Mouse (Mus musculus): ENCODE measurements at regions not wholly inside any gene's neighbourhood (a gene's known extent, or its start where the extent isn't known, plus 50 kb on each side); places are given as distances from the start of the nearest gene placed in this dataset.

DNA sequence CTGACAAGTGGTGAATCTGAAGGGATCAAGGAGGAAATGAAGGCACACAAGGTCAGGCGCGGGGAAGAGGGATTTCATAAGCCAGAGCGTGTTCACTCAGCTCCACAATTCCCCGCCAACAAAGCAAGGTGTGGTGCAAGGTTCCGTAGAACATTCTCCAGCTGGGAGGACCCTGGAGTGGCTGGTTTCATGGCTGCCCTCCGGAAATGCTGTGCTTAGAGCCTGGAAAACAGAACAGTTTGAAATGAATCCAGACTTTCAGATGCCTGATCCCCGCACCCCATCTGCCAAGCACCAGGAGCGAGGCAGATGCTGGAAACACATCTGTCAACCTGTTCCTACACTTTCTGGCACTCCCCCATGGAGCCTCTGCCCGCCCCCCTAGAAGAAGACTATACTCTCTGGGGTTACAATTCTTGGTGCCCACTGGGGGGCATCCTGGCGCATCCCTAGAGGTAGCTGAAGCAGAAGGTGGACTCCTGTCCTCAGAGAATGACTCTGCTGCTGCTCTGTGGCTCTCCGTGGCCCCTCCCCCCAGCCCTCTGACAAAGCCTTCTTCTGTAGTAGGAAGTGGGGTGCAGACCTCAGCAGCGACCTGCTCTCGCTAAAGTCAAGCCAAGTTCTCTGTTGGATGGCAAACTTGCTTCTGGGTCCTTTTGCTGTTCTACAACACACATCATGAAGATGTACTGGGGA is 54.5 kb upstream of the Mafb start:
- no peak for DNase-seq (ENCODE audit: low spot score in 2 of 2)

DNA sequence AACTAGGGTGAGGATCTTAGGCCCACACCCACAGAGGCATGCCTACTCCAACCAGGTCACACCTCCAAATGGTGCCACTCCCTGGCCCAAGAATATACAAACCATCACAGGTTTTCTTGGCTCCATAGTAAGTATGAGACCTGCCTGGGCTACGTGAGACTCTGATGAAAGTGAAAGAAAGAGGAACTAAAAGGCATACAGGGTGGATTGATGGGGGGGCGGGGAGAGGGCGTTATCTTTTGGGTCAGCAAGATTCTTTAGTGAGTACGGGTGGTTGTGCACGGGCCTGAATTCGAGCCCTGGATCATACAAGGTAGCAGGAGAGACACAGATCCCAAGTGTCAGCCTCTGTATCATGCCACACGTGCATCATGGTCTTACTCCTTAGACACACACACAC is 57.6 kb upstream of the Mafb start:
- DNase-seq (ENCODE audit: low spot score in 2 of 2) = no peak

DNA sequence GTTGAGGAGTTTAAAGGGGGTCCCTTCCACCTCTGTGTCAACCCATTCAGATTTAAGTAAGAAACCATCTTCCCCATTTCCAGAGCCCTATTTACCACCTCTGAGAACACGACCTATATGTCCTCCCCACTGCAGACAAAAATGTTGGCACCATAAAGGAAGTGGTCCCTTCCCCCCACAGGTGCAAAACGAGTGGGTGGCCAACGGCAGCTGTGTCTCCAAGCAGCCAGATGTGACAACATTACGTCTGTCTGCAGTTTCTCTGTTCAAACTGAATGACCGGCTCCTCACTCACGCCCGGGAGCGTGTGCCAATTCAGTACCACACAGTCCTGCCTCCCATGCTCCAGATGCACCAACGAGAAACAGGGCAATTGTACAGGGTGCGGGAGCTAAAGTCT is 60.6 kb upstream of the Mafb start:
- no peak for DNase-seq (ENCODE audit: low spot score in 2 of 2)

DNA sequence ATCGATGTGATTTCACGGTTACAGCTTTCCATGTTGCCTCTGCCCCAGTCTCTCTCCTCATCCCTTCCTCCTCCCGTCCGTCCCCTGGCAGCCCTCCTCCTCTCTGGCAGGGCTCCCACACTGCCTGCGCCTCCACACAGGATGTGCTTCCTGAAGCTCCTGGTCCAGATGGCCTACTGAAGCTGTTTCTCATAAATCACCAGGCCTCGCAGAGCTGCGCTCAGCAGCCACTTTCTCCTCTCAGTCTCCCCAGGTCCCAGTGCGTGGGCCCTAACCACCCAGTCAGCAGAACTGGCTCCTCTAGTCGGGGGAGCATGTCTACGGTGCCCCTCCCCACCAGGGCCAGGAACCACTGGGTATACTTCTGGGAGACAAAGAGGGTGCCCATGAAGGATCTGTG is 66.4 kb upstream of the Mafb start:
- DNase-seq (ENCODE audit: low spot score in 2 of 2) = peak in 1 of 2 experiments; percentile 55

DNA sequence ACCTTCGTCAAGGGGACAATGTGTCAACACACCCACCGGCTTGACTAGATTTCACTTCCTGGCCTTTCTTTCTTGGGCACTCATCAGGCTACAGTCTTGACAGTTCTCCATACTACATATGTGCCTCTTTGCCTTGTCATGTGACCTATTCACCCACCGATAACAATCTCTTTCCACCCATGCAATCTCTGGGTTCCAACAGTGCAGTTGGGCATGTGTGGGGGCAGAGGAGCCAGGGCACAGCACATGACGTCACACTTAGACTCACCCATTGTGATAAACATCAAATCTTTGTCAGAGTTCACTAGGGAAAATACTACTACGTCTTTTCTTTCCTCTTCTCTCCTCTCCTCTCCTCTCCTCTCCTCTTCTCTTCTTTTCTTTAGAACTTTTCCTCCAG is 67.8 kb upstream of the Mafb start:
- DNase-seq (ENCODE audit: low spot score in 2 of 2) = no peak

DNA sequence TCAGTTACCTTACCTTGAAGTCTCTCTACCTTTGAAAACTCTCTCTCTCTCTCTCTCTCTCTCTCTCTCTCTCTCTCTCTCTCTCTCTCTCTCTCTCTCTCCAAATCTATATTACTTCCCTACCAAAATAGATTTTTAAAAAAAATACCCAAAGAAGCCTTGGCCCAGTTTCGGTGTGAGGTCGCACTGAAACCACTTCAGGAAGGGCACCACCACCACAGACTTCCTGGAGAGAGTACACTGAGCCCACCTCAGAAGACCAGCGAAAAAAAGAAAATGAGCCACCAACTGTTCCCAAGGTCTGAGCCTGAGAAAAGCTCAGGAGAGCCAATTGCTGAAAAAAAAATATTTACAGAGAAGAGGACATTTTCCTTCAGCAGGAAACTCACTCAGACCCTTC is 68.8 kb upstream of the Mafb start:
- no peak for DNase-seq (ENCODE audit: low spot score in 2 of 2)

DNA sequence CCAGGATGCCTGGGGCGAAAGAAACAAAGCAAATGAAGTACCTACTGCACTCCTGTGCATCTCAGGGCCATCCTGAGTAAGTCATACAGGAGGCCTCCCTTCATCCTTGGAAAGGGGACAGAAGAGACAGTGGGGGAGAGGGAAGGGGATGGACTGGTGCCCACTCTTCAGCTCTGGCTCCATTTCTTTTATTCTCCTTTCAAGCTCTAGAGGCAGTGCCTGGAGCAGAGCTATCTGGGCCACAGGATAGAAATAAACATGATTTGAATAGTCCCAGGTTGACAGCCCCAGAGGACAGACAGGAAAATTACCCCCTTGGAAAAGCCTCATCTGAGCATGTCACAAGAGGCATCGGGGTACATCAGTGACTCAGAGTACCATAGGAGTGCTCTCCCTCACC is 72.2 kb upstream of the Mafb start:
- no peak for DNase-seq (ENCODE audit: low spot score in 2 of 2)

DNA sequence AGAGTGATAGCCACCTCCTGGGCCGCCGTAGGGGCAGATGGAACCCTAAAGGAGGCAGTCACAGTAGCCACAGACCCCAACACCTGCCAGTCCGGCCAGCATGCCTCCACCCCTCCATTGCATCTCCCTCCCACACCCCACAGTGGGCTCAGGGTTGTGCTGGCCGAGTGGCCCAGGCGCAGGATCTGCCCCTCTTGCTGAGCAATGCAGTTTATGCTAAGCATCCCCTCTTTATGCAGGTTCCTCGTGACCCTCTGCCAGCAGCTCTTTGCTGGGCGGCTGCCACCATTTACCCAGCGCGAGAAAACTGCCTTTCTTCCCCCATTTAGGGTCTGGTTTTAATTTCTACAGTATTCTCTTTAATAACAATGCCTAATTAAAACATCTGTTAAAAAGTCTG is 73.4 kb upstream of the Mafb start:
- no peak for DNase-seq (ENCODE audit: low spot score in 2 of 2)

DNA sequence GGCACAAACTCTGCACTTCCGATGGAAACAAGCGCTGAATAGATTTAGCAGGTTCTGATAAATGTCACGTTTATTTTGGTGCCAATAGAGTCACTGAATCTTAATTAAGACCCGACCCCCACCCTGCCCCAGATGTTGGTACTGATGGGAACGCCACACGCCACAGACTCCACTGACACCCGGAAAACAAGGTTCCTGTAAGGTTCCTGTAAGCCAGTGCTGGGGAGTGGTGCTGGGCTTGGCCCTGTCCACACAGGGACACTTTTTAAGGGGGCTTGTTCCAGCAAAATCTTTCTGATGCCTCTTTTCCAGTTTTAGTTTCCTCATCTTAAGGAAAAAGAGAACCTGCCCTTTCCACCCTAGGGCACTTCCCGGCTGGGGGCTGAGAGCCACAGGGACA is 84.2 kb upstream of the Mafb start:
- DNase-seq (ENCODE audit: low spot score in 2 of 2) = no peak

DNA sequence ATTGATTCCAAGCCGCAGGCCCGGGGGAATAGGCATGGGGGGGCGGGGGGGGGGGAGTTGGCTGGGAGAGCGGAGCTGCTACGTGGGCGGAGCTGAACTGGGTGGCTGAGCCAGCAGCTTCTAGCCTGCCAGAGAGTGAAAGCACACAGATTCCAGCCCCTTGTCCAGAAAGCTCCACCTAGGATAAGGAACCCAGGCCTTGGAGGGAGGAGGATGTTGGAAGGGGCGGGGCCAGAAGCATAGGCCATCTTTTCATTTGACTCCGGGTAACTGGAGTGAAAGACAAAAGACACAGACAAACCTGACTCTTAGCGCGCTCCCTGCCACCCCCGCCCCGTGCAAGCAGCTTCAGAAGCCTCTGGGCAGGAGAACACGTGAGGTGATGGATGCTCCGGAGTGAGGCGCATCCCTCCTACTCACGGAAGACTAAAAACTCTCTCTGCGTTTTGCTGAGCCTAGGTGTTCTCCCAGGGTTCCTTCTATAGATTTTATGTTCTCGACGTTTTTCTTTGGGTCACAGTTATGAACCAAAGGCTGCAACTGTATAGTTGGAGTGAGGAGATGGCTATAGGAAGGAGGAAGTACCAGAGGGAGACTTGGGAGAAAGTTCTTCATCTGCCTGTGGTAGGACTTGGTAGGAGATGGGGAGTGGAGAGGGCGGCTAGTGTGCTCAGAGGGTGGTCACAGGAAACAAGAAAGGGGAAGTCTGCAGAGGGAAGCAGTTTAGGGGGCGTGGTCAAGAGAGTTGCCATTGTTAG is 84.8 kb upstream of the Mafb start:
- peak; percentile 37 to 76 for DNase-seq (ENCODE audit: low spot score in 2 of 2)

DNA sequence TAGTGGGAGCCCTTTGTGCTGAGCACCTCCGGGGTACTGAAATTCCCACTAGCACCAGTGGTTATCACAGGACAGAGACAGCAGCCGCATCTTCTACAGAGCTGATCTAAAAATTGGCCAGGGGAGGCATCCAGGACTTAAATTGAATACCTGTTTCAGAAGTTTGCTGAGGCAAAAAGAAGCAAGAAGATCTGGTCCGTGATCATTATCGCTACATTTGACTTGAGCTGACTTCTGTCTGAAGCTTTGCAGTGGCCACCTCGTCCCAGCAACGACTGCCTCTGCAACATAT is 85.3 kb upstream of the Mafb start:
- DNase-seq (ENCODE audit: low spot score in 2 of 2) = no peak

DNA sequence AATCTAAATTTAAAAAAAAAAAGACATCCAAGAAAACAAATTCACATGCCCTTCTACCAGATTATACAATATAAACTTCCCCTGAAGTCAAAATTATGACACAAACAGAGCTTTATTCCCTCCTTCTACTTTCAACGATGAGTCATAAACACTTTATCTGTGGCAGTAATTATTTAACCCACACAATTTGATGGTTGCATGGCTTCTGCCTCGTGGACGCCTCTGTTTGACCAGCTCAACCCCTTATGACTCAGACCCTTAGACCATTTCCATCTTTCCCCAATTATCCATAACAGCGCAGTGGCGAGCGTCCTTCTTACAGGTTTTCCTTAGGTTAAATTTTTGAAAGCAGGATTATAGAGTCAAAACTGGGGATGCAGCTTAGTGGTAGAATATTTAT is 85.9 kb upstream of the Mafb start:
- no peak for DNase-seq (ENCODE audit: low spot score in 2 of 2)

DNA sequence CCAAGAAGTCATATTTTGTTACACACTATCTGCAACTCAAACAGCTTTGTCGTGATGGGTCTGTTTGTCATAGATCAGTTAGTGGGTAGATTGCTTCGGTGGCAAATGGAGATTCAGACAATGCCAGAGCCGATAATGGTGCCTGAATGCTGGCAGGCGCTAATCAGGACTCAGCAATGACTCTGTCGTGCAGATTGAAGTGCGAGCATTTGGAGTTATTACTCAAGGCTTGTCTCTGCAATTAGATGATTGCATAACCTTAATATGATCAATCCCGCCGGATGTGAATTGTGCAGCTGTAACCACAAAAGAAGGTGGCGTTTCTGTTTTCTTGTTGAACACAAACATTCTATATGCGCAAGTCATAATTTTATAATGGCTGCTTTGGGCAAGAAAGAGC is 88.8 kb upstream of the Mafb start:
- DNase-seq (ENCODE audit: low spot score in 2 of 2) = no peak

DNA sequence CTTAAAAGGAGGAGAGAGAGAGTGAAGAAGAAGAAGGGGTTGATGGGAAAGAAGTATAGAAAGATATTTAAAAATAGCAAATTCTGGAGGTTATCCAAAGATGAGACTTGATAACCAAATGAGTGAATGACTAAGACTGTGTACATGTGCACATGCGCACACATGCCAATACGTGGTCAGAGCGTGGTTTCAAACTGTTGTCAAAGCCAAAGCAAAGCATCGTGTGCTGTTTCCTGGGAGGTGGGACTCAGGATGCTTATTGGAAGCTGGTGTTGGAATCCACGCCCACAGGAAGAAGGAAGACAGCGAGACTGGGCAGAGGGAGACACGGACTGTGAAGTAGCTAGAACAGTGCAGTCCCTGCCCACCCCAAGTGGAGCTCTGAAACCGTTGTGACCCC is 89.8 kb upstream of the Mafb start:
- DNase-seq (ENCODE audit: low spot score in 2 of 2) = no peak

DNA sequence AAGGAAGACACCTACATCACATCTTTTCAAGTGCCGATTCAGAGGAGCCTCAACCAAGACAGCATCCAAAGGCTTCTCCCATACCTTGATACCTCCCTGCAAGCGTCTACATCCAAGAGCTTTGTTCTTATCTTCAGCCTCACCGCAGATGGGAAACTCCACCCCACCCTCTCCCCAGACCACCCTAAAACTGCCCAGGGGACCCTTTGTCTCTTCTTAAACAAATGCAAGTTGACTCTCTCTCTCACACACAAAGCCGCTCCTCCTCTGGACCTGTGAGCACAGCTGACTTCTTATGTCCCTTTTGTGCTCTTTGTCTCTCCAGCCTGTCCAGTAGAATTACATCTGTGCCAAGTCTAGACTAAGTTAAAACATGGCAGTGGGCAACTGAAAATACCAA is 104.7 kb upstream of the Mafb start:
- DNase-seq (ENCODE audit: low spot score in 2 of 2) = no peak

DNA sequence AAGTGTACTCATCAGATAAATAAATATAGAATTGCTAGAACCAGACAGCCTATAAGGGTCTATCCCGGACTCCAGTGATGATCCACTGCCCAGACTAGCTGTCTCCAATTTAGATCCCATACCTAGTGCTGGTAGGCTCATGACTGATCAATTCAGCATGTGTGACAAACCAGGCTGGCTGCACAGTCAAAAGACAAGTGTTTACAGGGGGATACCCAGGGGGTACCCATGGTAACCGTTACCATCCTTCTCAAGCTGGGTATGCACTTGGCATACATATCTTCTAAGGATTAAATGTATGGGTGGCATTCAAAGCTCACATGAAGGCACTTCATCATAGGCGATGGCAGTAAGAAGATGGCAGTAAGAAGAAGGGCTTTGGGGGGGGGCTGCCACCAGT is 109.3 kb upstream of the Mafb start:
- DNase-seq (ENCODE audit: low spot score in 2 of 2) = no peak

DNA sequence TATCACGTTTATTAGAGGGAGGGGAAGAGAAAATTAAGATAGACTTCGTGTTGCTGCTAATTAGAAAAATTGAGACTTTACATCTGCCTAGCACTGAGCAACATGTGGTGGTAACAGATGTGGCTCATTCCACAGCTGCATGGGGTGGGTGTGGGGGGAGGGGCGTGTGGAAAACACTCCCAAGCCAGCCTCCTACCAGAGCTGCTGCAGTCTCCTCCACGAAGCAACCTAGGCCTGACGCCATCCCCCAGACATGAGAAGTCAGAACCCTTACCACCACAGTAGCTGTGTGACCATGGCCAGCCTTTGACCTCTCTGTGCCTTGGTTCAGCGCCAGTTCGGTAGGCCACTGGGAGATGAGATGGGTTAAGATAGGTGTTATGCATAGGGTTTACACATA is 112.4 kb upstream of the Mafb start:
- DNase-seq (ENCODE audit: low spot score in 2 of 2) = no peak

DNA sequence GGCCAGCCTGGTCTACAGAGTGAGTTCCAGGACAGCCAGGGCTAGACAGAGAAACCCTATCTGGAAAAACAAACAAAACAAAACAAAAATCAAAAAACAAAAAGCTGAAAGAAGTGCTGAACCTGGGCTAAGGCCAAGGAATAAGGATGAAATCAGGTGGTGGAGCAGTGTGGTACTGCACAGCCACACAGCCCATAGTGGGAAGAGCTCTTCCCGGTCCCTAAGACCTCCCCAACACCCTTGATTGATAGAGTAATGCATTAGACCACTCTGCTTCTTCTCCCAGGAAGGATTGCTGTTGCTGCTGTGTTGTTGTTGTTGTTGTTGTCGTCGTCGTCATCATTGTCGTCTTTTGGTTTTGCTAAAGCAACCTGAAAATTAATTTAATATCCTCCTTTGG is 118.2 kb upstream of the Mafb start:
- DNase-seq (ENCODE audit: low spot score in 2 of 2) = no peak

DNA sequence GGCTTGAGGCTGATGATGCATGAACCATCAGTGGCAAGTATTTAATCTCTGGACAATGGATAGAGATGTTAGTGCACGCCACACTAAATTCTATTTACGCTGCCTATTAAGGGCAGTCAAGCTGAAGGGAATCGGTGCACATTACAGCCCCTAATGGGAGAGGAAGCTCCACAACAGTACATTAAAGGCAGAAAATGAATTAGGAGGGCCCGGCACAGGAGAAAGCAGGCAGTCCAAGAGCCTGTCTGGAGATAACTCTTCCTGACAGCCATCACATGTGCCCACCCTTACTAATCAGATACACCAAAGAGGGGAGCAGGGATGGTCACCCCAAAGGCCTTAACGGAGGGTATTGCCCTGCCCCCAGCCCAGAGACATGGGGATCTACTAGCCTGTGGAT is 118.7 kb upstream of the Mafb start:
- DNase-seq (ENCODE audit: low spot score in 2 of 2) = no peak

DNA sequence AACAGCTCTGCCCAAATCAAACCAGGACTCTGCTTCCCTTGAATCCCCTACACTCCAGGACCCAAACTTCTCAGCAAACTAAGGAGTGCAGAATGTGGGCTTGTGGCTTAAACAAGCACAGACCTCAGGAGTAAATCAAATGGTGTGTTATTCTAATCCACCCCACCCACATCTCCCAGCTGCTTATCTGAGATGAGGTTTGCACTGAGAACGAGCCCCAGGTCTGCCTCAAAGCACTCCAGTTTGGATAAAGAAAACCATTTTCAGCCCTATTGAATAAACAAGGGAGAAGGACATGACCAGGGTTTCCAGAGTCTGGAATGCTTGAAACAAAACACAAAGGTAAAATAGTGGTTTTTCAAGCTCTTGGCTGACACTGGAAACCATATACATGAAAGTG is 132.9 kb upstream of the Mafb start:
- no peak for DNase-seq (ENCODE audit: low spot score in 2 of 2)

DNA sequence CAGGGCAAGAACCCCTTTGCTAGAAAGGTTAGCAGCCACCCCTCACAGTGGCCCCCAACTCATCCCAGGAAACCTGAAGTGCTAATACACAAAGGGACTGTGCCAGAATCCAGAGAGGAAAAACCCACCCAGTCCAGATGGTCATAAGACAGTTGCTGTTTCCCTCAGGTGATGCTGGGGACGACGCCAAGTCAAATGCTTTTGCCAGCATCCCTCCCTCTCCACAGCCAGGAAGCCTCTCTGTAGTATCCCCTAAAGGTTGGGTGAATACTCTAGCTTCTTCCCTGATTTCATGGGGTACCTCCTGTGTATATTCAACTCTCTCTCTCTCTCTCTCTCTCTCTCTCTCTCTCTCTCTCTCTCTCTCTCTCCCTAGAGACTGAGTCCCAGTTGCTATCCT is 136.0 kb upstream of the Mafb start:
- no peak for DNase-seq (ENCODE audit: low spot score in 2 of 2)

DNA sequence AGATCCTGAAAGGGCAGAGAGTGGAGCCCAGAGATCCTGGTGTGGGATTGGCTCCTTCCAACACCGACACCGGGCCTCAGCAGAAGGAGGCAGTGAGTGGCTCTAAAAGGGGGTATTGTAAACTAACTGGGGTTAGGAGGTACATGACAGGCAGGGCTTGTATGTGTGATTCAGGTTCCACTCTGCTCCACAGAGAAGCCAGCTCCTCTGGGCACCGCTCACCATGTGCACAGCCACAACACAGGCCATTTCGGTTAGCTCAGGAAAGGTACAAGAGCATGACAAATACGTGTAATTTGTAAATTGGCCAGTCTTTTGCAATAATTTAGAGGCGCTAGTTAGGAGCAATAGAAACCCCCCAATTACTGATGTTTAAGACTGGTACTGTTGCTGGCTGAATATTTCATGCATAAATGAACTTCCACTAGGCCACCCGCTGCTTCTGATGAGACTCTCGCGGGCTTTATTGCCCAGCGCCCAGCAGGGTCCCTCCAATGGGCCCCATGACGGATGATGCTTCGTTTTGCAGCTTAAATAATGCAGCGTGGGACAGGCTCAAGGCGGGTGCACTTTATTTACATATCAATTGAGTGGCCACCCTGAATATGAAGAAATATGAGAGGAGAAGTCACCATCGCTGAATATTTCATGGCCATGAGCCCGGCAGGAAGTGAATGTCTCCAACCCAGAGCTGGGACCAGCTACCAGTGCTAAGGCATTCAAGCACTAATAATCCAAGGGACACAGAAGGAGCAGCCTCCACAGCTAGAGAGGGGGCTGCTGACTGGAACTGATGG is 136.9 kb upstream of the Mafb start:
- no peak for DNase-seq (ENCODE audit: low spot score in 2 of 2)

DNA sequence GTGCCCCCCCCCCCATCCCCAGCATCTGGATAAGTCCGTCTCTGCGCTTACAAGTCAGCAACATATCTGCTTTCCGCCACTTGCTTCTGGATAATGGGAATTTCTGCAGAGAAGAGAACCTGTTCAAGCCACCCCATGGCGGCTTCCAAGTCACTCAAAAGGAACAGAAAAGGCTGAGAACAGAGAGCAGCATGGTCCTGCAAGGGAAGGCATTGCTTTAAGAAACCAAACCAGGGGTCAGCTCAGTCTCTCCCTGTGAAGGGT is 137.5 kb upstream of the Mafb start:
- no peak for DNase-seq (ENCODE audit: low spot score in 2 of 2)

DNA sequence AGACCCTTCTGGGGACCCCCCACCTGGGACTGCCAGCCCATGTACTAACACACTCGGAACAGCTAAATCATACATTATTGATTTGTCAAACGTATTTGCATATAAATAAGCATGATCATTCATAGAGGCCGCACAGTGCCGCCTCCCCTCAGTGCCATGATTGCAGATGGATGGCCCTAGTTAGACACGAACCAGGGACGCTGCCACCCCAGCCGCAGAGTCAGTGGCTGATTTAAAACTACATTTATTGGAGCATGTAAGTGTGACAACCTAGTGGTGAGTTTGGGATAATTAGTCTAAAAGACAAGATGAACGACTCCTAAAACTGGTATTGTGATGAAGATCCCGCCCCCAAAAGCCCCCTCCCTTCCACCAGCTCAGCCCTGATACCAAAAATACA is 138.3 kb upstream of the Top1 start:
- DNase-seq (ENCODE audit: low spot score in 2 of 2) = no peak

Measured in urinary bladder, postnatal 36 days (tissue).